Mouse (Mus musculus) NIH3T3 (cell line): ENCODE results near the gene Pcp4.

ENCODE experiments used
- DNase-seq: peaks from one replicate; pipeline ENCODE4 v3.0.0-alpha.2; 2012; ENCODE audit warnings: low read depth

The Pcp4 gene

GRCm38 (mm10) chr16:96567428-96567827 is 100.0 kb downstream of the Pcp4 start:
- DNase-seq, result no peak
